Mouse (Mus musculus): ENCODE data around the gene Acot7. TPM values are rescaled to one million over a fixed set of nuclear protein-coding genes. Genes with fewer than 3 reads are reported as not detected.

Gene Acot7
- polyA plus RNA-seq, 1 experiment from 2014 or later = 72.4 TPM

- H3K36me3 ChIP-seq (ENCODE audit: control insufficient read depth, insufficient read depth, low read length) = no peaks in the 10 kb centered on the region
- H3K9ac ChIP-seq (replicated peaks; ENCODE audit: low read depth, low read length) = no peak overlapping the region
- H3K4me1 ChIP-seq (ENCODE audit: control insufficient read depth, insufficient read depth, low read length) = peaks cover 14% of the 10 kb centered on the region
- H3K27me3 ChIP-seq (ENCODE audit: control insufficient read depth, insufficient read depth, low read length) = peaks cover 79% of the 10 kb centered on the region
- H3K4me2 ChIP-seq (replicated peaks; ENCODE audit: low read depth, low read length) = peak overlapping the region; percentile 30; the same call in 1 of the 2 replicates
- H3K27ac ChIP-seq (ENCODE audit: low read length) = no peak overlapping the region
- H3K4me3 ChIP-seq (ENCODE audit: low read depth, low read length) = no peak overlapping the region
- WGBS = 2% methylated on average over 32 of the region's 32 CpGs
- no peak for ATAC-seq (ENCODE audit: insufficient number of reproducible peaks, insufficient read depth, low FRiP score, low read depth)
- no peaks in the 10 kb centered on the region for H3K9me3 ChIP-seq (ENCODE audit: control insufficient read depth, low read depth, low read length)
Observed at GRCm38 (mm10) chr4:152286183-152286582, 108.2 kb downstream of the Acot7 start.

DNA sequence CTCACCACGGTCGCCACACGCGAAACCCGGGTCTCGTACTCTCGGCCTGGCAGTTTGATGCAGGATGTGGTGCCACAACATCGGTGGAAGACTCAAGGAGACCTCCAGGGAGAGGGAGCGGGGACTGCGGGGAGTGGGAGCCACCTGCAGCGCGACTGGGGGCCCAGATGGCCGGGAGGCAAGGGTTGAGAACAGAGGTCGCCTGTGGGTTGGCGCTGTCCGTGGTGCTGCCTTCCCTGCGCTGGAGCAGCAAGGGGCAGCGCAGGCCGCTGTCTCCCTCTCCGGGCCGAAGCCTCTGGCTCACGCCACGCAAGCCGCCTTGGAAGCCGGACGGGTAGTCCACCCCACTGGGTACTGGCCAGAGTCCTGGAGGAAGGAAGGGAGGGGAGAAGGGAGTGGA, 109.0 kb downstream of the Acot7 start:
- no peak overlapping the region for H3K4me3 ChIP-seq (ENCODE audit: low read depth, low read length)
- WGBS = 6% methylated on average over 26 of the region's 26 CpGs
- H3K27ac ChIP-seq (ENCODE audit: low read length) = no peak overlapping the region
- no peak overlapping the region for H3K9ac ChIP-seq (replicated peaks; ENCODE audit: low read depth, low read length)
- no peak for ATAC-seq (ENCODE audit: insufficient number of reproducible peaks, insufficient read depth, low FRiP score, low read depth)
- no peaks in the 10 kb centered on the region for H3K9me3 ChIP-seq (ENCODE audit: control insufficient read depth, low read depth, low read length)
- H3K4me2 ChIP-seq (replicated peaks; ENCODE audit: low read depth, low read length) = no peak overlapping the region
- H3K4me1 ChIP-seq (ENCODE audit: control insufficient read depth, insufficient read depth, low read length) = peaks cover 14% of the 10 kb centered on the region
- no peaks in the 10 kb centered on the region for H3K36me3 ChIP-seq (ENCODE audit: control insufficient read depth, insufficient read depth, low read length)
- peaks cover 78% of the 10 kb centered on the region for H3K27me3 ChIP-seq (ENCODE audit: control insufficient read depth, insufficient read depth, low read length)

GRCm38 (mm10) chr4:152287317-152288120, 109.6 kb downstream of the Acot7 start:
- no peaks in the 10 kb centered on the region for H3K9me3 ChIP-seq (ENCODE audit: control insufficient read depth, low read depth, low read length)
- no peak overlapping the region for H3K27ac ChIP-seq (ENCODE audit: low read length)
- H3K9ac ChIP-seq (replicated peaks; ENCODE audit: low read depth, low read length) = no peak overlapping the region
- 23% methylated on average over 19 of the region's 19 CpGs for WGBS
- no peak for ATAC-seq (ENCODE audit: insufficient number of reproducible peaks, insufficient read depth, low FRiP score, low read depth)
- peaks cover 20% of the 10 kb centered on the region for H3K4me1 ChIP-seq (ENCODE audit: control insufficient read depth, insufficient read depth, low read length)
- H3K36me3 ChIP-seq (ENCODE audit: control insufficient read depth, insufficient read depth, low read length) = no peaks in the 10 kb centered on the region
- H3K27me3 ChIP-seq (ENCODE audit: control insufficient read depth, insufficient read depth, low read length) = peaks cover 72% of the 10 kb centered on the region
- no peak overlapping the region for H3K4me3 ChIP-seq (ENCODE audit: low read depth, low read length)
- no peak overlapping the region for H3K4me2 ChIP-seq (replicated peaks; ENCODE audit: low read depth, low read length)

DNA sequence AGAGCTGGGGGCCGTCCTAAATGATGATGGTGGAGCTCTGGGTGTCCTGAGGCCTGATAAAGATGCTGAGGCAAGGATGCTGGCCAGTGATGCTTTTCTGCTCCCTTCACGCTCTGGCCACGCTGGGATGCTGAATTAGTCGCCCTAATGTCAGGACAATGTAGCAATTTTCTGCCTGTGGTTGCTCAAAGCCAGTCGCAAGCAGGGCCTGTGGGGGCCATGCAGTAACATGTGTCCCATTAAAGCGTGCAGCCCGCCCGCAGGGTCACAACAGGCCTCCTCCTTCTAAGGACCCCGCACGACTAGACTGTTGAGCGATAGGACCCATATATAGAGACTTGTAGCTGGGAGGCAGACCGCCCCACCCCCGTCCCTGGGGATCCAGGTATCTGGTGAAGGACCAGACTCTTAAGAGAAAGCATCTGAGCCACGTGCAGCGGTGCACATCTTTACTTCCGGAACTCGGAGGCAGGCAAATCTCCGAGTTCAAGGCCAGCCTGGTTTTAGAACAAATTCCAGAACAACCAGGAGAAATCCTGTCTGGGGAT, 110.5 kb downstream of the Acot7 start:
- Histone ChIP-seq H3K27ac (ENCODE audit: low read length) (no peak overlapping the region), H3K9ac (replicated peaks; ENCODE audit: low read depth, low read length) (no peak overlapping the region), H3K36me3 (ENCODE audit: control insufficient read depth, insufficient read depth, low read length) (no peaks in the 10 kb centered on the region), H3K27me3 (ENCODE audit: control insufficient read depth, insufficient read depth, low read length) (peaks cover 64% of the 10 kb centered on the region), H3K9me3 (ENCODE audit: control insufficient read depth, low read depth, low read length) (no peaks in the 10 kb centered on the region), H3K4me3 (ENCODE audit: low read depth, low read length) (no peak overlapping the region), H3K4me2 (replicated peaks; ENCODE audit: low read depth, low read length) (no peak overlapping the region), H3K4me1 (ENCODE audit: control insufficient read depth, insufficient read depth, low read length) (peaks cover 15% of the 10 kb centered on the region; the same call in 1 of the 2 replicates)
- no peak for ATAC-seq (ENCODE audit: insufficient number of reproducible peaks, insufficient read depth, low FRiP score, low read depth)
- WGBS = 55% methylated on average over 18 of the region's 18 CpGs

DNA sequence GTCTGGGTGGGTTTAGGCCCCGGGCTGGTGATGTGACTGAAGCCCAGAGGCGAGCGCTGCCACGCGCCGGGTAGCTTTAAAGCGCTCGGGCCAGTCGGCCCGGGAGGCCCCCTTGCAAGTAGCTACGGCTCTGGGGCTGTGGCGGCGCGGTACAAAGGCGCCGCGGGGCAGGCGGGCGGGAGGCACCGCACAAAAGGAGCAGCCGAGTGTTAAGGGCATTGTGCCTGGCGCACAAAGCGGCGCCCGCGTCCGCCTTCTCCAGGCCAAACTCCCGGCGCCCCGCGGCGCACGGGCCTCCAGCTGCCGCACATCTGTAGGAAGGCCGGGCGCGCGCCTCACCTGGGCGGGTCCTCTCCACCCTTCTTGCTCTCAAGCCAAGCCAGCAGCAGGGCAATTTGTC, 112.5 kb downstream of the Acot7 start:
- under 1% methylated on average over 39 of the region's 39 CpGs for WGBS
- Histone ChIP-seq H3K27ac (ENCODE audit: low read length) (no peak overlapping the region), H3K9me3 (ENCODE audit: control insufficient read depth, low read depth, low read length) (no peaks in the 10 kb centered on the region), H3K4me1 (ENCODE audit: control insufficient read depth, insufficient read depth, low read length) (peaks cover 15% of the 10 kb centered on the region; the same call in 1 of the 2 replicates), H3K36me3 (ENCODE audit: control insufficient read depth, insufficient read depth, low read length) (no peaks in the 10 kb centered on the region), H3K27me3 (ENCODE audit: control insufficient read depth, insufficient read depth, low read length) (peaks cover 53% of the 10 kb centered on the region), H3K4me3 (ENCODE audit: low read depth, low read length) (peak overlapping the region; percentile 8), H3K9ac (replicated peaks; ENCODE audit: low read depth, low read length) (no peak overlapping the region), H3K4me2 (replicated peaks; ENCODE audit: low read depth, low read length) (peak overlapping the region; percentile 37)
- no peak for ATAC-seq (ENCODE audit: insufficient number of reproducible peaks, insufficient read depth, low FRiP score, low read depth)

DNA sequence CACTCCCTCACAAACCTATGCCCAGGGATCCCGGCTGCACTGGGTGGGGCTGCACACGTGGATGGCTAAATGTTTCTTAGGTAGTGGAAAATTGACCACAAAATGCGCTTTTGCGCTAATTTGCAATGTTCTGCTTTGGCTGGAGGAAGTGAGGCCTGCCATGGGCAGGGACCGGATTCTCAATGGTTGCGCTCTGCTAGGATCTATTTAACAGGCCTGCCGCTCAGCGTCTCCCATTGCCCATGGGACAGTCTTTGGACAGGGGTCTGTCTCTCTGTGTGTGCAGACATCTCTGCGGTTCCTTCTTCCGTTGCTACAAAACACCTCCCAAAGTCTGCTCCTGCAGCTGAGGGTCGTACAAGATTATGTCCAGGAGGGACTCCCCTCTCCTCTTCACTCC, 113.1 kb downstream of the Acot7 start:
- H3K4me2 ChIP-seq (replicated peaks; ENCODE audit: low read depth, low read length) = 0 out of 2 replicates have a peak overlapping the region, but pooled peaks have one; percentile 37
- no peak for ATAC-seq (ENCODE audit: insufficient number of reproducible peaks, insufficient read depth, low FRiP score, low read depth)
- no peak overlapping the region for H3K9ac ChIP-seq (replicated peaks; ENCODE audit: low read depth, low read length)
- H3K27me3 ChIP-seq (ENCODE audit: control insufficient read depth, insufficient read depth, low read length) = peaks cover 48% of the 10 kb centered on the region
- H3K9me3 ChIP-seq (ENCODE audit: control insufficient read depth, low read depth, low read length) = no peaks in the 10 kb centered on the region
- WGBS = 25% methylated on average over 11 of the region's 11 CpGs
- no peak overlapping the region for H3K4me3 ChIP-seq (ENCODE audit: low read depth, low read length)
- no peak overlapping the region for H3K27ac ChIP-seq (ENCODE audit: low read length)
- H3K36me3 ChIP-seq (ENCODE audit: control insufficient read depth, insufficient read depth, low read length) = no peaks in the 10 kb centered on the region
- H3K4me1 ChIP-seq (ENCODE audit: control insufficient read depth, insufficient read depth, low read length) = peaks cover 19% of the 10 kb centered on the region; the same call in 1 of the 2 replicates

DNA sequence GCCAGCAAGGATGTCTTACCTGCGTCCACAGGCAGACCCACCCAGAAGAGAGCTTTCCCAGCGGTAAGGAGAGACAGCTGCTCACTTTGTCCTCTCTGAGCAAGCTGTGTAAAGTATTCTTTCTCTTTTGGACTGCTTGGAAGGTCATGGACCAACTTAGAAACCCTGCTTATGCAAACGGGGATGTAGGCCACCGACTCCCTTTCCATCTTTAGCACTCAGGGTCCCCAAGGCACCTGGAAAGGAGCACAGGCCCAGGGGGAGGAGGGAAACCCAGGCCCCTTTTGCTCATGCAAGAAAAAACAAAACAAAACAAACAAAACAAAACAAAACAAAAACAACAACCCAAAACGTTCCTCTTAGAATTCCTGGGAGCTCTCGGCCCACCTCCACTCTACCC, 113.6 kb downstream of the Acot7 start, which contains the start of gene Hes3:
TSS of gene Hes3 (minus strand) at position 101 of the 400 bp plus-strand sequence.
- no peak within 1 kb of the TSS for H3K9ac ChIP-seq (replicated peaks; ENCODE audit: low read depth, low read length)
- peak within 1 kb of the TSS; percentile 37 for H3K4me2 ChIP-seq (replicated peaks; ENCODE audit: low read depth, low read length)
- no peaks in the 10 kb centered on the region for H3K36me3 ChIP-seq (ENCODE audit: control insufficient read depth, insufficient read depth, low read length)
- H3K9me3 ChIP-seq (ENCODE audit: control insufficient read depth, low read depth, low read length) = no peaks in the 10 kb centered on the region
- 33% methylated on average over 6 of the region's 6 CpGs for whole genome bisulfite sequencing
- H3K27ac ChIP-seq (ENCODE audit: low read length) = no peak within 1 kb of the TSS
- peaks cover 43% of the 10 kb centered on the region for H3K27me3 ChIP-seq (ENCODE audit: control insufficient read depth, insufficient read depth, low read length)
- peak within 1 kb of the TSS; percentile 8; the same call in 1 of the 2 replicates for H3K4me3 ChIP-seq (ENCODE audit: low read depth, low read length)
- ATAC-seq (ENCODE audit: insufficient number of reproducible peaks, insufficient read depth, low FRiP score, low read depth) = no peak
- peaks cover 19% of the 10 kb centered on the region; the same call in 1 of the 2 replicates for H3K4me1 ChIP-seq (ENCODE audit: control insufficient read depth, insufficient read depth, low read length)

- Histone ChIP-seq H3K4me1 (ENCODE audit: control insufficient read depth, insufficient read depth, low read length) (peaks cover 19% of the 10 kb centered on the region; the same call in 1 of the 2 replicates), H3K4me2 (replicated peaks; ENCODE audit: low read depth, low read length) (no peak overlapping the region), H3K9ac (replicated peaks; ENCODE audit: low read depth, low read length) (no peak overlapping the region), H3K27me3 (ENCODE audit: control insufficient read depth, insufficient read depth, low read length) (peaks cover 36% of the 10 kb centered on the region), H3K4me3 (ENCODE audit: low read depth, low read length) (no peak overlapping the region), H3K27ac (ENCODE audit: low read length) (no peak overlapping the region), H3K36me3 (ENCODE audit: control insufficient read depth, insufficient read depth, low read length) (no peaks in the 10 kb centered on the region), H3K9me3 (ENCODE audit: control insufficient read depth, low read depth, low read length) (no peaks in the 10 kb centered on the region)
- WGBS = 14% methylated on average over 12 of the region's 12 CpGs
- no peak for ATAC-seq (ENCODE audit: insufficient number of reproducible peaks, insufficient read depth, low FRiP score, low read depth)
Observed at GRCm38 (mm10) chr4:152292102-152292765, 114.3 kb downstream of the Acot7 start.

All from stomach, embryonic 14.5 days (tissue).